Comparison of ENCODE assay signal across 9 mouse cellular contexts in the genomic region with DNA sequence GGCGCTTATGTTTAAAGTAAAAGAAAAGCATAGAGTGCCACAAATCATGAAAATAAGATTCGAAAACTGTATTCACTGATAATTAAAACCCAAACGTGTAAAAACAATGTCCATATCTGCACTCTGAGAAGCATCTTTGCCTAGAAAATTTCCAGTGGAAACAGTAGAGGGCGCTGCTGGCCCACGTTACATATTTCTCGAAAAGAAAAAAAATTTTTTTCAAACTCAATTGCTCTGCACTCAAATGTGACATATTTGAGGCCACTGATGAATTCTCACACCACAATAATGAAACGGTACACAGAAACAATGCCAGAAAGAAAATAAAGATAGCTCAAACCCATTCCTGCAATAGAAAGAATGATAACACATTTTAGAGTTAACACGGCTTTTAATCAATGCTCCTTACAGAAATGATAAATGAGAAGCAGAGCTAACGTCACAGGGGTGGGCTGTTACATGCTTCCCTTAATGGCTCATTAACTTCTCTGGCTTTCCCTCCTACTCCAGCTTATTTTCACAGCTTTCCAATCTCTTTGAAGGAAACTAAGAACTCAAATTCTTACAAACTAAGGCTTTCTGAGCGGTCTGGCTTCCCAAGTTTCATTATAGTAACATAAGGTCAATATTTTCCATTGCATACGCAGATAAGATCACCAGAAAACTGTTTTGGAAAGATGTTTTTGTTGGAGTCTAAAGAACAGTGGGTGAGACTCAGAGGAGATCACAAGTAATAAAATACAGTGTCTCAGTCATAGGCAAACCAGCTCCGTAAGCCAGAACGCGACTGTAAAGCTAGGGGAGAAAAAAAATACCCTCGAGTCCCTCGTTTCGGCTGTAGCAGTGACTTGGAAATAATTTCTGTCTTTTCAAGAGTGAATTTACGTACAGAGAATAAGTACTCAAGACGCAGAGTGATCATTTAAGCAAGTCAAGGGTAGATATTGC.
DNase-seq lines count a peak whose midpoint lies in the region; ATAC-seq lines count a peak whose summit lies in the region.
"Had no signal": no experiment of that assay in that cellular context is flagged by ENCODE, and none has a peak within 500 bp of the region (broad histone marks: within the 10 kb centered on the region; RNA-seq: fewer than 3 reads in every experiment).

No protein-coding gene starts in this region.

- 62% methylated on average over 19 of the region's 19 CpGs for WGBS in embryonic facial prominence, embryonic 10.5 days
- WGBS in kidney, embryonic 14.5 days = 22% methylated on average over 19 of the region's 19 CpGs

- no peak overlapping the region for H3K9ac ChIP-seq in kidney, embryonic 14.5 days (ENCODE audit: low read depth, low read length)
- H3K9ac ChIP-seq: neural tube, embryonic 12.5 days had no signal

- no peaks in the 10 kb centered on the region for H3K4me1 ChIP-seq in embryonic facial prominence, embryonic 10.5 days
- H3K4me1 ChIP-seq in kidney, embryonic 14.5 days (ENCODE audit: control insufficient read depth, insufficient read depth, low read length) = no peaks in the 10 kb centered on the region
- H3K4me1 ChIP-seq: neural tube, embryonic 12.5 days had no signal

- H3K9me3 ChIP-seq in embryonic facial prominence, embryonic 10.5 days = no peaks in the 10 kb centered on the region
- H3K9me3 ChIP-seq in kidney, embryonic 14.5 days (ENCODE audit: control insufficient read depth, low read length) = no peaks in the 10 kb centered on the region
- H3K9me3 ChIP-seq: neural tube, embryonic 12.5 days had no signal

- no peak overlapping the region for H3K27ac ChIP-seq in embryonic facial prominence, embryonic 10.5 days (replicated peaks)
- H3K27ac ChIP-seq in kidney, embryonic 14.5 days (ENCODE audit: low read depth, low read length) = no peak overlapping the region
- H3K27ac ChIP-seq: neural tube, embryonic 12.5 days had no signal

- H3K36me3 ChIP-seq in embryonic facial prominence, embryonic 10.5 days (replicated peaks) = no peaks in the 10 kb centered on the region
- no peaks in the 10 kb centered on the region for H3K36me3 ChIP-seq in kidney, embryonic 14.5 days (ENCODE audit: control insufficient read depth, insufficient read depth, low read length)
- H3K36me3 ChIP-seq: neural tube, embryonic 12.5 days had no signal

- peak; percentile 91 for ATAC-seq in kidney, embryonic 14.5 days (ENCODE audit: low FRiP score, low TSS enrichment)
- 0 out of 2 replicates have a peak, but pooled peaks have one; percentile 34 for ATAC-seq in megakaryocyte progenitor cell, adult 5-6 weeks (replicated peaks; ENCODE audit: poor library complexity)

- H3K4me3 ChIP-seq in embryonic facial prominence, embryonic 10.5 days = no peak overlapping the region
- H3K4me3 ChIP-seq in kidney, embryonic 14.5 days (ENCODE audit: low read length) = no peak overlapping the region
- H3K4me3 ChIP-seq: neural tube, embryonic 12.5 days had no signal

- H3K4me2 ChIP-seq in kidney, embryonic 14.5 days (replicated peaks; ENCODE audit: low read depth, low read length) = peak overlapping the region; percentile 39
- H3K4me2 ChIP-seq: neural tube, embryonic 12.5 days had no signal

- no peaks in the 10 kb centered on the region for H3K27me3 ChIP-seq in embryonic facial prominence, embryonic 10.5 days (replicated peaks; ENCODE audit: low read depth, poor library complexity, severe bottlenecking)
- H3K27me3 ChIP-seq in kidney, embryonic 14.5 days (ENCODE audit: control insufficient read depth, insufficient read depth, low read length) = no peaks in the 10 kb centered on the region
- H3K27me3 ChIP-seq: neural tube, embryonic 12.5 days had no signal

- peak; percentile 3 for DNase-seq in gastrocnemius, adult 18-20 months (ENCODE audit: low spot score)
- DNase-seq in gastrocnemius, postnatal 25 days = no peak
- DNase-seq in right cerebral cortex, adult 18-20 months = peak; percentile 65
- no peak for DNase-seq in right cerebral cortex, postnatal 36 days (ENCODE audit: low spot score in 2 of 2)
- peak; percentile 36 for DNase-seq in embryonic facial prominence, embryonic 10.5 days (ENCODE audit: low spot score)
- no peak for DNase-seq in spleen, postnatal 14 days (ENCODE audit: low spot score in 2 of 2)

Comparison
In these comparisons a context has a peak if more than half of its experiments do, and no peak if none do; other contexts are left out.
1. DNase-seq: peak in gastrocnemius, adult 18-20 months (single experiment), right cerebral cortex, adult 18-20 months (single experiment) and embryonic facial prominence, embryonic 10.5 days (single experiment); none in gastrocnemius, postnatal 25 days (single experiment), right cerebral cortex, postnatal 36 days (0 of 2) and spleen, postnatal 14 days (0 of 2).